Mouse (Mus musculus) megakaryocyte, embryonic 14.5 days (primary cell): ENCODE data around the gene Alpk1.

Experiments used
- FLI1 ChIP-seq: IDR thresholded peaks from 2 replicates; pipeline ENCODE4 v1.6.1; 2012; ENCODE audit warnings: low read length, inconsistent platforms, mixed read lengths
- GATA1 ChIP-seq: IDR thresholded peaks from 3 replicates; pipeline ENCODE4 v1.6.1; 2012; ENCODE audit warnings: mixed read lengths, low read length, inconsistent platforms, borderline replicate concordance

- TF ChIP-seq GATA1 = no peak
- TF ChIP-seq FLI1 = no peak
Observed at GRCm38 (mm10) chr3:127729513-127730137, 50.7 kb downstream of the Alpk1 start.
